Mouse (Mus musculus) forebrain, embryonic 11.5 days (tissue): ENCODE data around the gene Pbld1. TPM values are rescaled to one million over a fixed set of nuclear protein-coding genes. Genes with fewer than 3 reads are reported as not detected.

ENCODE experiments used
- ATAC-seq: fragments of 200-750 bp; cut with Nextera tagmentation; replicated peaks from 2 replicates; pipeline ENCODE4 v1.8.0; 2017; ENCODE audit warnings: moderate TSS enrichment; ENCODE audit not compliant: low FRiP score
- DNase-seq: peaks from one replicate; pipeline ENCODE4 v3.0.0-alpha.2; 2017; ENCODE audit warnings: low spot score
- H3K27ac ChIP-seq: fragments of 300-500 bp; sonication (generic); 2 replicates; pipeline ENCODE4 v1.5.1; 2014; ENCODE audit warnings: low read depth, low read length
- H3K27me3 ChIP-seq: fragments of 300-500 bp; sonication (generic); 2 replicates; pipeline ENCODE4 v1.6.1; 2014; ENCODE audit warnings: mild to moderate bottlenecking, low read length, mixed read lengths; ENCODE audit not compliant: control insufficient read depth, insufficient read depth
- H3K36me3 ChIP-seq: fragments of 300-500 bp; sonication (generic); 2 replicates; pipeline ENCODE4 v1.6.1; 2014; ENCODE audit warnings: mild to moderate bottlenecking, low read length, moderate library complexity, mixed read lengths; ENCODE audit not compliant: control insufficient read depth, insufficient read depth
- H3K4me1 ChIP-seq: fragments of 300-500 bp; sonication (generic); replicated peaks from 2 replicates; pipeline ENCODE4 v1.6.1; 2014; ENCODE audit warnings: low read length, mixed read lengths; ENCODE audit not compliant: control insufficient read depth, insufficient read depth
- H3K4me2 ChIP-seq: fragments of 300-500 bp; sonication (generic); 2 replicates; pipeline ENCODE4 v1.6.1; 2014; ENCODE audit warnings: low read depth, mild to moderate bottlenecking, low read length, moderate library complexity, mixed read lengths; ENCODE audit not compliant: severe bottlenecking
- H3K4me3 ChIP-seq: fragments of 300-500 bp; sonication (generic); 2 replicates; pipeline ENCODE4 v1.5.1; 2014; ENCODE audit warnings: low read depth, low read length
- H3K9ac ChIP-seq: fragments of 300-500 bp; sonication (generic); 2 replicates; pipeline ENCODE4 v1.6.1; 2014; ENCODE audit warnings: low read length
- H3K9me3 ChIP-seq: fragments of 300-500 bp; sonication (generic); 2 replicates; pipeline ENCODE4 v1.6.1; 2016; ENCODE audit warnings: low read length, mixed read lengths; ENCODE audit not compliant: control insufficient read depth
- WGBS: fragments of 180-500 bp; shearing (Covaris S2); extraction: QIAGEN DNeasy Blood & Tissue Kit; methylation state at CpG from one replicate; pipeline ENCODE4 v1.1.7; 2014; 5-methylcytosine and 5-hydroxymethylcytosine counted together
- polyA plus RNA-seq: library from polyadenylated mRNA; unstranded; fragments of >200 nt; fragmentation: Nextera tagmentation; extraction: Ambion mirVana; gene quantifications from 2 replicates; pipeline ENCODE4 v1.2.1, GENCODE M21; 2014

Gene Pbld1
- polyA plus RNA-seq, result 1.6 and 1.8 TPM in 2 replicates

GRCm38 (mm10) chr10:63059862-63060261 lies at the start of gene Pbld1:
Gene Pbld1, plus strand, starts transcription at chr10:63060162.
- Histone ChIP-seq H3K9ac (no peak within 1 kb of the TSS), H3K4me1 (no peaks in the 10 kb centered on the region), H3K4me2 (no peak within 1 kb of the TSS), H3K27me3 (no peaks in the 10 kb centered on the region), H3K4me3 (no peak within 1 kb of the TSS), H3K36me3 (no peaks in the 10 kb centered on the region), H3K27ac (no peak within 1 kb of the TSS), H3K9me3 (no peaks in the 10 kb centered on the region)
- DNase-seq, result no peak
- 80% methylated on average over 2 of the region's 2 CpGs for WGBS
- no peak for ATAC-seq

- H3K4me3 ChIP-seq, result no peak overlapping the region
- H3K36me3 ChIP-seq, result peaks cover 12% of the 10 kb centered on the region; the same call in 1 of the 2 replicates
- 85% methylated on average over 4 of the region's 4 CpGs for WGBS
- H3K27ac ChIP-seq, result no peak overlapping the region
- DNase-seq, result no peak
- H3K27me3 ChIP-seq, result no peaks in the 10 kb centered on the region
- no peak overlapping the region for H3K9ac ChIP-seq
- H3K9me3 ChIP-seq, result no peaks in the 10 kb centered on the region
- no peaks in the 10 kb centered on the region for H3K4me1 ChIP-seq
- no peak for ATAC-seq
- H3K4me2 ChIP-seq, result no peak overlapping the region
These were observed 49.7 kb upstream of the Pbld1 start for GRCm38 (mm10) chr10:63010268-63010667.

- no peaks in the 10 kb centered on the region for H3K9me3 ChIP-seq
- no peaks in the 10 kb centered on the region for H3K27me3 ChIP-seq
- no peak overlapping the region for H3K4me2 ChIP-seq
- no peaks in the 10 kb centered on the region for H3K4me1 ChIP-seq
- no peak overlapping the region for H3K4me3 ChIP-seq
- peaks cover 18% of the 10 kb centered on the region; the same call in 1 of the 2 replicates for H3K36me3 ChIP-seq
- DNase-seq (no peak), ATAC-seq (no peak)
- H3K27ac ChIP-seq, result no peak overlapping the region
- H3K9ac ChIP-seq, result no peak overlapping the region
- 94% methylated on average over 6 of the region's 6 CpGs for WGBS
These were observed 48.4 kb upstream of the Pbld1 start for GRCm38 (mm10) chr10:63011556-63011955.

- Histone ChIP-seq H3K9ac (no peak overlapping the region), H3K4me3 (no peak overlapping the region), H3K4me2 (no peak overlapping the region), H3K27ac (no peak overlapping the region), H3K4me1 (no peaks in the 10 kb centered on the region), H3K9me3 (no peaks in the 10 kb centered on the region), H3K27me3 (no peaks in the 10 kb centered on the region), H3K36me3 (peaks cover 22% of the 10 kb centered on the region; the same call in 1 of the 2 replicates)
- DNase-seq (no peak), ATAC-seq (no peak)
- 78% methylated on average over 3 of the region's 3 CpGs for WGBS
These were observed 46.5 kb upstream of the Pbld1 start for GRCm38 (mm10) chr10:63013476-63013875.

GRCm38 (mm10) chr10:63014168-63014567 lies 45.8 kb upstream of the Pbld1 start:
- Histone ChIP-seq H3K9me3 (no peaks in the 10 kb centered on the region), H3K27ac (no peak overlapping the region), H3K9ac (no peak overlapping the region), H3K36me3 (peaks cover 22% of the 10 kb centered on the region; the same call in 1 of the 2 replicates), H3K27me3 (no peaks in the 10 kb centered on the region), H3K4me2 (no peak overlapping the region), H3K4me3 (no peak overlapping the region), H3K4me1 (no peaks in the 10 kb centered on the region)
- 87% methylated on average over 9 of the region's 9 CpGs for WGBS
- DNase-seq (no peak), ATAC-seq (no peak)

GRCm38 (mm10) chr10:63019304-63019703 lies 40.7 kb upstream of the Pbld1 start:
- Histone ChIP-seq H3K4me2 (no peak overlapping the region), H3K9ac (no peak overlapping the region), H3K4me1 (no peaks in the 10 kb centered on the region), H3K4me3 (no peak overlapping the region), H3K36me3 (peaks cover 14% of the 10 kb centered on the region; the same call in 1 of the 2 replicates), H3K9me3 (no peaks in the 10 kb centered on the region), H3K27me3 (no peaks in the 10 kb centered on the region), H3K27ac (no peak overlapping the region)
- DNase-seq (no peak), ATAC-seq (no peak)
- WGBS, result 88% methylated on average over 6 of the region's 6 CpGs

- H3K4me2 ChIP-seq, result peak overlapping the region; percentile 63
- peak overlapping the region; percentile 89 for H3K9ac ChIP-seq
- H3K9me3 ChIP-seq, result no peaks in the 10 kb centered on the region
- no peaks in the 10 kb centered on the region for H3K27me3 ChIP-seq
- peaks cover 7% of the 10 kb centered on the region for H3K4me1 ChIP-seq
- ATAC-seq, result no peak
- H3K36me3 ChIP-seq, result peaks cover 5% of the 10 kb centered on the region; the same call in 1 of the 2 replicates
- DNase-seq, result no peak
- no peak overlapping the region for H3K27ac ChIP-seq
- peak overlapping the region; percentile 63 for H3K4me3 ChIP-seq
- 47% methylated on average over 4 of the region's 4 CpGs for WGBS
These were observed 38.3 kb upstream of the Pbld1 start for GRCm38 (mm10) chr10:63021702-63022101.

- ATAC-seq (no peak), DNase-seq (no peak)
- under 1% methylated on average over 27 of the region's 27 CpGs for WGBS
These were observed 37.3 kb upstream of the Pbld1 start for GRCm38 (mm10) chr10:63022541-63023120.

More at GRCm38 (mm10) chr10:63022541-63023120, 37.3 kb upstream of the Pbld1 start:
- H3K36me3 ChIP-seq, result peaks cover 3% of the 10 kb centered on the region; the same call in 1 of the 2 replicates
- H3K9me3 ChIP-seq, result no peaks in the 10 kb centered on the region
- H3K27ac ChIP-seq, result peak overlapping the region; percentile 100
- no peaks in the 10 kb centered on the region for H3K27me3 ChIP-seq
- peak overlapping the region; percentile 89 for H3K9ac ChIP-seq
- peak overlapping the region; percentile 63 for H3K4me3 ChIP-seq
- H3K4me2 ChIP-seq, result peak overlapping the region; percentile 63
- peaks cover 11% of the 10 kb centered on the region for H3K4me1 ChIP-seq
